Mouse (Mus musculus): ENCODE data around the gene Cybrd1. TPM values are rescaled to one million over a fixed set of nuclear protein-coding genes. Genes with fewer than 3 reads are reported as not detected.

Cybrd1 gene
- polyA plus RNA-seq, 2 experiments = 6.5 to 18.9 TPM

DNA sequence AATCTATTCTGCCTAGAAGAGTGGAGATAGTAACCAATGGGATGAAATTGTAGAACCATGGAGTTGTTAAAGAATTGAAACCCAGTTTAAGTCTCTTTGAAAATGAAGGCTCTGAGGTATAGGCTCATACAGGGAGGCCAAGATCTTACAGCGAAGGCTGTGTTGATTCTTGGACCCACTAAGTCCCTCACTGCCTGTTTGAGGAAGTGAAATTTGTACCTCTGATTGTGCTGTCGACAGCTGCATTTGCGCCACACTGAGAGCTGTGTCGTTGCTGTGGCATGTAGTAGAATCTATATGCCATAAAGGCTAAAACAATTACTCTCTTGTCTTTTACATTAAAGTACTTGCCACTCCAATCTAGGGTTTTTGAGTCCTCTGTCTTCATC is 14.4 kb upstream of the Cybrd1 start:
- no peaks in the 10 kb centered on the region for H3K36me3 ChIP-seq (ENCODE audit: control insufficient read depth, insufficient read depth, low read length)
- H3K9me3 ChIP-seq (ENCODE audit: control insufficient read depth, low read length) = no peaks in the 10 kb centered on the region
- 0 out of 2 replicates have a peak, but pooled peaks cover 5% of the 10 kb centered on the region for H3K4me1 ChIP-seq (ENCODE audit: control insufficient read depth, insufficient read depth, low read length)
- no peak overlapping the region for H3K4me3 ChIP-seq (replicated peaks; ENCODE audit: low read length)
- no peaks in the 10 kb centered on the region for H3K27me3 ChIP-seq (ENCODE audit: control insufficient read depth, insufficient read depth, low read length)
- H3K4me2 ChIP-seq (replicated peaks; ENCODE audit: low read depth, low read length, severe bottlenecking) = no peak overlapping the region
- WGBS = 78% methylated on average over 4 of the region's 4 CpGs
- H3K27ac ChIP-seq (replicated peaks; ENCODE audit: low read depth, low read length) = no peak overlapping the region; the same call in 1 of the 2 replicates
- TF ChIP-seq POLR2A (IDR thresholded peaks at IDR 0.05; ENCODE audit: borderline replicate concordance, extremely low read depth, insufficient read depth, insufficient read length) = no peak
- ATAC-seq (ENCODE audit: low FRiP score, low read depth) (no peak), DNase-seq (ENCODE audit: low spot score) (no peak)
- no peak overlapping the region for H3K9ac ChIP-seq (ENCODE audit: low read depth, low read length, severe bottlenecking)

DNA sequence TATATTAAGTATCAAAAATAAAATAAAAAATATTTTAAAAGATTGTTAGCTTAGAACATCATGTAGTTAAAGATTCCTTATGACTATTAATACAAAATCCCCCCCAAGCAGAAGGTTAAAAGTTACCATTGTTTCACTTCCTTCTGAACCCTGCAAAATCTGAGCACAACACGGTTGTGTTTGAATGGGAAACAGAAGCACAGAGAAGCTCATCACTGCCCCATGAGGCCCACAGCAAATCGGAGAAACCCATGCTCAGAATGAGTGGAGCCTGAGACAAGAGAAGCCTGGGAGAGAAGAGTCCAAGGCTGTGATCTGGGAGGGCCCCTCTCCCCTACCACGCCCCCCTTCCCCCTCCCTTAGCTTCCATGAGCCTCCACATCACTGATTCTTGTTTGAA is 13.0 kb upstream of the Cybrd1 start:
- WGBS = 77% methylated on average over 3 of the region's 3 CpGs
- H3K4me3 ChIP-seq (replicated peaks; ENCODE audit: low read length) = no peak overlapping the region
- 0 out of 2 replicates have a peak, but pooled peaks cover 5% of the 10 kb centered on the region for H3K4me1 ChIP-seq (ENCODE audit: control insufficient read depth, insufficient read depth, low read length)
- no peaks in the 10 kb centered on the region for H3K9me3 ChIP-seq (ENCODE audit: control insufficient read depth, low read length)
- ATAC-seq (ENCODE audit: low FRiP score, low read depth) (no peak), DNase-seq (ENCODE audit: low spot score) (no peak)
- TF ChIP-seq POLR2A (IDR thresholded peaks at IDR 0.05; ENCODE audit: borderline replicate concordance, extremely low read depth, insufficient read depth, insufficient read length) = no peak
- H3K27me3 ChIP-seq (ENCODE audit: control insufficient read depth, insufficient read depth, low read length) = no peaks in the 10 kb centered on the region
- H3K4me2 ChIP-seq (replicated peaks; ENCODE audit: low read depth, low read length, severe bottlenecking) = no peak overlapping the region
- H3K36me3 ChIP-seq (ENCODE audit: control insufficient read depth, insufficient read depth, low read length) = no peaks in the 10 kb centered on the region
- no peak overlapping the region for H3K9ac ChIP-seq (ENCODE audit: low read depth, low read length, severe bottlenecking)
- no peak overlapping the region for H3K27ac ChIP-seq (replicated peaks; ENCODE audit: low read depth, low read length)

DNA sequence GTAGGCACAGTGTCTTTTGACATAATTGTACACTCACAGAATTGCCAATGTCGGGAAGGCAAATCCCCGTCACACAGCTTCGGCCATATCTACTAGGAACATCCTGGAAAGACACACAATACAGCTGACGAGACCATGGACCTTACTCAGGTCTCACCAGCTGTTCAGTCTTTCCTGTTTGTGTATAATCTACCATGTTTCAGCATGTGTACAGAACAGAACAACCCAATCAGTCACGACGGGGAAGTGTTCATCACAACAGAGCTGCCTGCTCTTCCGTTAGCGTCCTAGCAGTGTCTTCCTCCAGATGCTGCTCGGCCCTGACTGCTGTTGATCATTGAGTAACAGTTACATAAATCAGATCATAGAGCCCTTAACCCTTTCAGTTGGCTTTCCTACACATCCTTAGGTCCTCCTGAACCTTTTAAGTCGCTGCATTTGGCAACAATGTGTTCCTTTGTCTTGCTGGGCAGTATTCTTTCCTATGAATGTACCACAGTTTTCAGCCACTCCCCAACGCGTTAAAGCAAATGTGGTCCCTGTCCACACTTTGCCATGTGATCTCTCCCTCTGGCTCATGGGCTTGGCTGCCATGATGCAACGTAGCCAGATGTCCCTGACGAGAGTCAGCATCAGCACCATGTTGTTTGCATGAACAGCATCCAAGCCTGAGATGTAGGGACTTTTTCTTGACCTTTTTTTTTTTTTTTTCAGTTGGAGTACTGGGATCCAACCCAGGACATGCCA is 12.1 kb upstream of the Cybrd1 start:
- ATAC-seq (ENCODE audit: low FRiP score, low read depth) (no peak), DNase-seq (ENCODE audit: low spot score) (no peak)
- H3K36me3 ChIP-seq (ENCODE audit: control insufficient read depth, insufficient read depth, low read length) = no peaks in the 10 kb centered on the region
- H3K9me3 ChIP-seq (ENCODE audit: control insufficient read depth, low read length) = no peaks in the 10 kb centered on the region
- 0 out of 2 replicates have a peak, but pooled peaks cover 5% of the 10 kb centered on the region for H3K4me1 ChIP-seq (ENCODE audit: control insufficient read depth, insufficient read depth, low read length)
- H3K4me2 ChIP-seq (replicated peaks; ENCODE audit: low read depth, low read length, severe bottlenecking) = no peak overlapping the region
- no peak overlapping the region for H3K27ac ChIP-seq (replicated peaks; ENCODE audit: low read depth, low read length)
- H3K9ac ChIP-seq (ENCODE audit: low read depth, low read length, severe bottlenecking) = no peak overlapping the region
- H3K27me3 ChIP-seq (ENCODE audit: control insufficient read depth, insufficient read depth, low read length) = no peaks in the 10 kb centered on the region
- no peak overlapping the region for H3K4me3 ChIP-seq (replicated peaks; ENCODE audit: low read length)
- TF ChIP-seq POLR2A (IDR thresholded peaks at IDR 0.05; ENCODE audit: borderline replicate concordance, extremely low read depth, insufficient read depth, insufficient read length) = no peak
- 83% methylated on average over 14 of the region's 14 CpGs for WGBS

DNA sequence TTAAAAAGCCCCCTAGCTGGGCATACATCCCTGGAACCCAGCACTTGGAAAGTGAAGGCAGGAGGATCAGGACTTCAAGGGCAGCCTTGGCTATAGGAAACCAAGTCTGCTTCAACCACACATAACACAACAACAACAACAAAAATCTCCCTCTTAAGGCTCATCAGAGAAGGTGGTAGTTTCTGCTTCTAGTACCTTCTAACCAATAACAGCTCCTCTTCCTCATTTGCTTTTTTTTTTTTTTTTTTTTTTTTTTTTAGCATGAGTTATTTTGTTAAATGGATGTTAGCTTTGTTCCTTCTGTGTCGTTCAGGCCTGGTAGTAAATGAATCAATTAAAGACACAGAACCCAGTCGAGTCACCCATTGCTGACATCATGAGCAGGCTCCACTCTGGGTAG is 10.5 kb upstream of the Cybrd1 start:
- 0 out of 2 replicates have a peak, but pooled peaks cover 5% of the 10 kb centered on the region for H3K4me1 ChIP-seq (ENCODE audit: control insufficient read depth, insufficient read depth, low read length)
- 63% methylated on average over 2 of the region's 2 CpGs for WGBS
- ATAC-seq (ENCODE audit: low FRiP score, low read depth) (no peak), DNase-seq (ENCODE audit: low spot score) (no peak)
- H3K27me3 ChIP-seq (ENCODE audit: control insufficient read depth, insufficient read depth, low read length) = no peaks in the 10 kb centered on the region
- no peak overlapping the region for H3K9ac ChIP-seq (ENCODE audit: low read depth, low read length, severe bottlenecking)
- H3K4me3 ChIP-seq (replicated peaks; ENCODE audit: low read length) = no peak overlapping the region
- H3K27ac ChIP-seq (replicated peaks; ENCODE audit: low read depth, low read length) = no peak overlapping the region
- no peaks in the 10 kb centered on the region for H3K9me3 ChIP-seq (ENCODE audit: control insufficient read depth, low read length)
- TF ChIP-seq POLR2A (IDR thresholded peaks at IDR 0.05; ENCODE audit: borderline replicate concordance, extremely low read depth, insufficient read depth, insufficient read length) = no peak
- no peaks in the 10 kb centered on the region for H3K36me3 ChIP-seq (ENCODE audit: control insufficient read depth, insufficient read depth, low read length)
- H3K4me2 ChIP-seq (replicated peaks; ENCODE audit: low read depth, low read length, severe bottlenecking) = no peak overlapping the region

DNA sequence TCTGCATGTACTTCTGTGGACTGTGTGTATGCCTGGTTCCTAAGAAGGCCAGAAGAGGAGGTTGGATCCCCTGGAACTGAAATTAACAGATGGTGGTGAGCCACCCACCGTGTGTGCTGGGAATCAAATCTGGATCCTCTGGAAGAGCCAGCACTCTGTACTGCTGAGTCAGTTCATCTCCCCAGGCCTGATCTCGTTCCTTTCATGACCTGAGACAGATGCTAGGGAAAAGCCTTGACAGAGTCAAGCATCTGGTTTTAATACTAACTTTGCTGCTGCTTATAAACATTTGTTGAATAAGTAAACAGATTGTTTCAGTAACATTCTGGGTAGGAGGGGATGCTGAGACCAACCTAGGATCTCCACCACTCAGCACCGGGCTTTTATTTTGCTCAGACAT is 9.2 kb upstream of the Cybrd1 start:
- Histone ChIP-seq H3K27me3 (ENCODE audit: control insufficient read depth, insufficient read depth, low read length) (no peaks in the 10 kb centered on the region), H3K4me1 (ENCODE audit: control insufficient read depth, insufficient read depth, low read length) (0 out of 2 replicates have a peak, but pooled peaks cover 3% of the 10 kb centered on the region), H3K4me3 (replicated peaks; ENCODE audit: low read length) (no peak overlapping the region), H3K27ac (replicated peaks; ENCODE audit: low read depth, low read length) (no peak overlapping the region), H3K9me3 (ENCODE audit: control insufficient read depth, low read length) (no peaks in the 10 kb centered on the region), H3K4me2 (replicated peaks; ENCODE audit: low read depth, low read length, severe bottlenecking) (no peak overlapping the region), H3K36me3 (ENCODE audit: control insufficient read depth, insufficient read depth, low read length) (no peaks in the 10 kb centered on the region), H3K9ac (ENCODE audit: low read depth, low read length, severe bottlenecking) (no peak overlapping the region)
- WGBS = 37% methylated on average over 3 of the region's 3 CpGs
- no peak for ATAC-seq (ENCODE audit: low FRiP score, low read depth)
- no peak for TF ChIP-seq POLR2A (IDR thresholded peaks at IDR 0.05; ENCODE audit: borderline replicate concordance, extremely low read depth, insufficient read depth, insufficient read length)
- DNase-seq (ENCODE audit: low spot score) = no peak

All from limb, embryonic 14.5 days (tissue).